Mouse (Mus musculus): ENCODE results near the gene Cdc14a.

The Cdc14a gene

DNA sequence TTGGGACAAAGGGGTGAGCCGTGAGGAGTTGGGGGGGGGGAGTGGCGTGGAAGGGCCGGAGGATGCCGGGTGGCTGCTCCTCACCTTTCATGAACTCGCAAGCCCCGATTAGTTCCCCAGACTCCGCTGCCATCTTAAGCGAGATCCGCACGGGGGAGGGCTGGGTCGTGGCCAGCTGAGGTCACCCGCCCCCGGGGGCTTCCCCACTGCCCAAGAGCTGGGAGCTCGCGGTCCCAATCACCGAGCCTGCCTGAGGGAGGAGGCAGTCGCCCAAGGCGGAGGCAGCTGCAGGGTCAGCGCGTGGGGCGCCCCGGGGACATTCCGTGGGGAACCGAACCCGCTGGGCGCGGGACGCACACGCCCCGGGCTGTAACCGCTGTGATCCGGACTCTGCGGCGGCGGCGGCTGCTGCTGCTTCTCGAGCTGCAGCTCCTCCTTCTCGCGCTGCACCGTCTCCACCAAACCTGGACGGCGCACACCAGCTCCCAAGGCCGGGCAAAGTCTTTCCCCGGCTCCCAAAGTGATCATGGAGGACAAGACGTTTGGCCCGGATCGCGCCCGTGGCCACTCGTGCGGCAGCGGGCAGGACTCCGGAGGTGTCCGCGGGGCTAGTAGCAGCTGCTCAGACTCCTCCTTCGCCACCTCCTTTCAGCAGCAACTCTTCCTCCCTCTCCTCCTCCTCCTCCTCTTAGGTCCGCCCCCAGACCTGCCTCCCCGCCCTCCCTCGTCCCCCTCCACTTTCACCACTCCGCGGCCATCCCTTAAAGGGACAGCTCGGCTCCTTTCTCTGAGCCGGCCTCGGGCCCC lies at the start of gene Cdc14a:
TSS of gene Cdc14a (minus strand) at position 680 of the 807 bp plus-strand sequence.
- peak; percentile 95 for DNase-seq (ENCODE audit: extremely low spot score)

DNA sequence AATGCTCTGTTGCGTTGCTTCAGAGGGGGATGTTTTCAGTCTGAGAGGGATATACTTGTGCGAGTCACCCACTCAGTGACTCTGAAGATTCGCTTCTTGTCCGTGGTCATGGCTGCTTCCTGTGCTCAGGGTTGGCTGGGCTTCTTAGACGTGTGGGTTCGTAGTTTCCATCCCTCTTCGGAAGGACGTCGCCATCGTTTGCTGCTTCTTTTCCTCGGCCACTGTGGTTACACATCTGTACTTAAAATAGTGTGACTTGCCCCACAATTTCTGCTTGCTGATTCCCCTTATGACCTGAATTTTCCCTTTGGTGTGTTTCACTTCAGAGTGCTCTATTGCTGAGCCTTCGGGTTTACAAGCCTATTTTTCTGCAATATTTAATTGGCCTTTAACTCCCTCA lies 41.9 kb upstream of the Cdc14a start:
- no peak for DNase-seq (ENCODE audit: extremely low spot score)

DNA sequence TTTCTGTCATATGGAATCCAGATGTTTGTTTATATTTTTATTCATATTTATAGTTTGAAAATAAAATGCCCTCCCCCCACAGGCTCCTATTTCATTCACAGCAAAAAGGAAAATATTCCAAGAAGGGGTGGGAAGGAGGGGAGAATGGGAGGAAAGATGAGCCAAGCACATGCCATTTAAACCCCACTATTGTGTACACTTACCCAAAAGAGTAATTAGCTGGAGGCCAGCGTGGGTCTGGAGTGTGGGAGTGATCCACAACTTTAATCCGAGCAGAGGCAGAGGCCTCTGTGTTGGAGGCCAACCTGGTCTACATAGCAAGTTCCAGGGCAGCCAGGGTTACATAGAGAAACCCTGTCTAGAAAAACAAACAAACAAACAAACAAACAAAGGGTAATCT lies 40.5 kb upstream of the Cdc14a start:
- DNase-seq (ENCODE audit: extremely low spot score) = no peak

DNA sequence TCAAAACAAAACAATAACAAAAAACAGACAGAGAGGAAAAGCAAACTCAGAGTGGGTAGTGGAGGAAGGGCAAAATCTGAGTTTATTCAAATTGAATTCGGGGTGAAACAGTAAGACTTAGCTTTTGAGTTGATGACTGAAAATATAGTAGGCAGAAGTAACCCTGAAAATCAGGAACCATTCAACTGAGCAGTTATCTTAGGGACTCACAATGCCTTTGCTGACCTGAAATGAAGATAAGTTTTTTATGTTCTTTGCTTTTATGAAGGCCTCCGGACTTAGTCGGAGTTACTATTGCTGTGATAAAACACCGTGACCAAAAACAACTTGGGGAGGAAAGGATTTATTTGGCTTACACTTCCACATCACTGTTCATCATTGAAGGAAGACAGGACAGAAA lies 37.2 kb upstream of the Cdc14a start:
- DNase-seq (ENCODE audit: extremely low spot score) = no peak

DNA sequence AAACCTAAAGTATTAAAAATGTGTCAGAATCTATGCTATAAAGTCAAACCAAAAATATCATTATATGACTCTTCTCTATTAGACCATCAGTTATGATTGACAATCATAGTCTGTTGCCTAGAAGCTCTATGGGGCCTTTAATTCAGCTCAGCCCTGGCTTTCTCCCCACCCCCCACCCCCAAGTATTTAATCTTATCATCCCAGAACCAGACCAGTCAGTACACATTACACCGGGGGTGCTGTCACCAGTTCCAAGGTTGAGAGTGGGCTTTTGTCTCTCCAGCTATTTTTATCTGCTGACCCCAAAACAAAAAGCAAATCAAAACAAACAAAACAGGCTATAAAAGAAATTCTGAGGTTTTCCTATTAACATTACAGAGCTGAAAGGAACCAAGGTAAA lies 30.7 kb upstream of the Cdc14a start:
- DNase-seq (ENCODE audit: extremely low spot score) = no peak

DNA sequence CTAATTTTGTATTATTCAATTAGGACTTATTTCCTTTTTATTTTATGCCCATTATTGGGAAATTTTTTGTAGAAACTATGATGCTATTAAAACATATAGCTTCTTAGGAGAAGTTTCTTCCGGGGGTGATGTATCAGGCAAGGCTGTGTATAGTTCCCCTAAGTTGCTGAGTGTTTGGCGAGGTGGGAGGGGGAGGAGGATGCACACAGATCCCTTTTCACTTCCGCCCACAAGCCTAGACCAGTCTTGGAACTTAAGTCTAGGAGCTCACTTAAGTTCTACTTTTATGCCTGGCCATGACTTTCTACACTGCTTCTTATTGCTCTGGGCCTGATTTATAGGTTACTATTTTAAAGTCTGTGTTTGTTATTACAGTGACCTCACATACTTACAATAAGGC lies 26.9 kb upstream of the Cdc14a start:
- DNase-seq (ENCODE audit: extremely low spot score) = no peak

DNA sequence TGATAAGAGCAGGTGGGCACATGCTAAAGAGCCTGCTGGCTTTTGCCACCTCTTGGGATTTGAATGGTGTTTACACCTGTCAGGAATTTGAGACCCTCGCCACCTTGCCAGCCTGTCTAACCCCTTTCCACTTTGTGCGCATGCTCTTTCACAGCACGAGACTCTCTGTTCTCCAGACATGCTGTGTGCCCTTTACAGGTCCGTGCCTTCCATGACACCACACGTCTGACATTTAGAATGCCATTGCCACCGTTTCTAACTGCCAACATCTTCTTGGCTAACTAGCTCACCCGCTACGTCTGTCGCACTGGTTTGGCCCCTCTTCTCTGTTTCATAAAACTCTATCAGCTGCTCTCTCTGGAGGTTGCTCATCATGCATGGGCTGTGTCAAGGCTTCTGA lies 20.5 kb upstream of the Cdc14a start:
- no peak for DNase-seq (ENCODE audit: extremely low spot score)

DNA sequence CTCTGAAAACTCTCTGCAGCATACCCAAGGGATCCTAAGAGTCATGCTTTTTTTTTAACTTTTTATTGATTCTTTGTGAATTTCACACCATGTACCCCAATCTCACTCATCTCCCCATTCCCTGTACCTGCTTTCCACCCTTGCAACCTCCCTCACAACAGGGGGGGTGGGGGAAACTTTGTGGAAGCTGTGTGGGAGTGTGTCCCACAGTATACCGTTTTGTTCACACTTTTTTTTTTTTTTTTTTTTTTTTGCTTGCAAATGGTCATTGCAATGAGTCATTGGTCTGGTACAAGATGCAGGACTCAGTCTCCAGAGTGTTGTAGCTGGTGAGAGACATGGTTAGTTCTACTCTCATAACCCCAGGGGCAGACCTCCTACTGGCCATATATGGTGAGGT lies 19.0 kb upstream of the Cdc14a start:
- no peak for DNase-seq (ENCODE audit: extremely low spot score)

DNA sequence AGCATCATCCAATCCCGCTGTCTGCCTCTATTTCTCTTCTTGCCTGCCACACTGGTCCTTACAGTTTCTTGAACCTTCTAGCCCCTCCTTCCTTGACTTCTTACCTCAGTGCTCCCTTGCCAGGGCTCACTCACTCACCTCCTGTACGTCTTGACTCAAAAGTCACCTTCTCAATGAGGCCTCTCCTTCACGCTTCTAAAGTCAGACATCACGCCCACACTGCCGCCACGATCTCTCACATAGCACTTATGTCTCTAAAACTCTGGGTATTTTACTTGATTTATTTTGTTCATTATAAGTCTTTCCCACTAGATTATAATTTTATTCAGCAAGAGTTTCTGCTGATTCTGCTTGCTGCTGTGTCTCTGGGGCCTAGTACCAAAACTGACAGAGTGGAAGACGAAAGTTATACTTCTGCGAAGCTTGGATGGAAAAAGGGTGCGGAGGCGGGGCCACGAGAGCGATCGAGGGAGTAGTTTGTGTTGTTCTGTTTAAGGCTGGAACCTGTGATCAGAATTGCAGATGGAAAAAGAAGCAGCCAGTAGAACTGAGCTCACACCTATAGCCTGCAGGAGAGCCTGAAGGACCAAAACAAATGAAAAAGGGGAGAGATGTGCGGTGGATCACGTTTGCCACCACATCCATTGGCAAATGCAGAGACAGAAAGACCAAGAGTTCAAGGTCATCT lies 17.8 kb upstream of the Cdc14a start:
- DNase-seq (ENCODE audit: extremely low spot score) = no peak

DNA sequence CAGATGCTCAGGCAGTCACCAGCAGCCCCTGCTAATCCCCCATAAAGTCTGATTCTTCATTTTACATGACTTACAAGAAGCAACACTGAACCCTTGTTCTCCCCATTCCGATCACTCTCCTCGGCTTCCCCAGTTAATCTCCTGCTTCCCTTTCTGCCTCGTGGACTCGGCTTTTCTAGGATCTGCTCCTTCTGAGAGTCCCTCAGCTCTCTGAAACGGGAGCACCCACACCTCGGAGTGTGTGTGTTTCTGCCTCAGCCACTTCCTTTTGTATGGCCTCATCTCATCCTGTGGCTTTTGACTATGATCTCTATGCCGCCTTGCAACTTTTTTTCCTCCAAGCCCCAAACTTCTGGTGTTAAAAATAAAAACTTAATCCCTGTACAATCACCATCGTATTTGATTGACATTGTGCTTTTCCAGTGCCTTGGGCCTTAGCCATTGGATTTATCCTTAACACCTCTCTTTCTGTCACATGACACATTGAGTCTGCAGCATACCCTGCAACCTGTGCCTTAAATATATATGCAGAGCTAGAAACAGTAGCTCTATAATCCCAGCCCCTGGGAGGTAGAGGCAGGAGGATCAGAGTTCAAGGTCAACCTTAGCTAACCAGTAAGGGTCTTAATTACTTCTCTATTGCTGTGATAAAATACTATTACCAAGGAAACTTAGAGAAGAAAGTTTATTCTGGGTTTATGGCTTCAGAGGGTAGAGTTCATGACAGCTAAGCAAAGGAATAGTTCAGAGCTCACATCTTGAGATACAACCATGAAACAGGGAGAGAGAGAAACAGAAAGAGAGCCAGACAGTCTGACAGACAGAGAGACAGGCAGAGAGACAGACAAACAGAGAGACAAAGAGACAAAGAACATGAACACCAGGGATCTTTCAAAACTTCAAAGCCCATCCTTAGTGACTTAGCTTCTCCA lies 16.5 kb upstream of the Cdc14a start:
- no peak for DNase-seq (ENCODE audit: extremely low spot score)

DNA sequence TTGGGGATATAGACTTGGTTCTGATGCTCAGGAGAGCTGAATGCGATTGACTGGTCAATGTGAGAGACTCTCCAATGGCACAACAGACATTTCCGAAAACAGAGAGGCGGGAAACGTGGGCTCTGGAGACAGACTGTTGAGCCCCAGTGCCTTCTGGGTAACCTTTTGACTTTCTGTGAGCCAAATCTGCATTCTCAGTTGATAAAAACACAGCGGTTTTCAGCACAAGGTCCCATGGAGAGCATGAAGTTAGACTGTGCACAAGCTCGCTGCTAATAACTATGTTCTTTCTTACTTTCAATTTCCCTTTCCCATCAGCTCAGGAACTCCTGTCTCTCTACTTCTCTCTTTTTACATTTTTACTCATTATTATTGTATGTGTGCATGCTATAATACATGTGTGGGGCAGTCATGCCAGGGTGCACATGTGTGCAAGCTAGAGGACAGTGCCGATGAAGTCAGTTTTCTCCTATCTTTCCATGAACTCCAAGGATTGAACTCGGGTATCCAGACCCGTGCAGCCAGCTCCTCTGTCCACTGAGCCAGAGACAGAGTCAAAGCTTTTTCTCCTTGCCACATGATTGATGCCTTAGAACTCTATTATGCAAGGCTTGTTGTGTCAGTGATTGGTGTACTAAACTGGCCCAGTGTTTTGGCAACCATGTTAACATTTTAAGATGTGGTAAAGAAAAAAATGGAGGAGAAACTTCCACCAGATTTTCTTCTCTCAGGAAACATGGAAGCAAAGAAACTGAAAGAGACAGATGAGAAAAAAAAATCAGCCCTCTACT lies 13.2 kb upstream of the Cdc14a start:
- DNase-seq (ENCODE audit: extremely low spot score) = no peak

DNA sequence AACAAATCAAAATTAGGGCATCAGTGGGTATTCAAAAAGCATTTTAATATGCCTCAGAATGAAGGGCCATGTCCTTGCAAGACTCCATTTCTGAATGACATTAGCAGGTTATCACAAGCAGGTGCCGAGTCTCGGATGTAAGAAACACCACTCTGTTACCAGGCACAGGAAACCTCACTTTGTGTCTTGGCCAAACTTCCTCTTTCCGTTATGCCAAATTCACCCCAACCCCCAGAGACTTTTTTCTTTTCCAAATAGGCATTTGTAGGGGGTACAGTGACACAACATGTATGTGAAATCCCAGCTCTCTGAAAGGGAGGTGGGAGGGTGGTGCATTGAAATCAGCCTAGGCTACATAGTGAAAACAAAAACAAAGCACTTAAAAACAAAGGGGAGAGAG lies 12.3 kb upstream of the Cdc14a start:
- no peak for DNase-seq (ENCODE audit: extremely low spot score)

DNA sequence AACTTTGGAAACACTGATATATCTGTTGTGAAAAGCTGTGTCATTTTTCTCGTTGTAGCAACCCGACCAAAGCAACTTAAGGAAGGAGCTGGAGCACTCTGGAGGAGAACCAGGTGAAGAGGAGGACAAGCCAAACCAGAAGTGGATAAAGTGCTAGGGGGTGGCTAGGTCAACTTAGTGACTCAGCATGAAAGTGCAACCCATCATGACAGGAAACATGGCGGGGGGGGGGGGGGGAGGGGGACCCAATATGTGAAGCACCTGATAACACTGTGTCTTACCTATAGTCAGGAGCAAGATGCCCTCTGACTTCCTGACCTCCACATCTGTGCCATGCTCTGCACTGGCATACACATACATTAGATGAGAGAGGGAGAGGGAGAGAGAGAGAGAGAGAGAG lies 10.9 kb upstream of the Cdc14a start:
- DNase-seq (ENCODE audit: extremely low spot score) = no peak

DNA sequence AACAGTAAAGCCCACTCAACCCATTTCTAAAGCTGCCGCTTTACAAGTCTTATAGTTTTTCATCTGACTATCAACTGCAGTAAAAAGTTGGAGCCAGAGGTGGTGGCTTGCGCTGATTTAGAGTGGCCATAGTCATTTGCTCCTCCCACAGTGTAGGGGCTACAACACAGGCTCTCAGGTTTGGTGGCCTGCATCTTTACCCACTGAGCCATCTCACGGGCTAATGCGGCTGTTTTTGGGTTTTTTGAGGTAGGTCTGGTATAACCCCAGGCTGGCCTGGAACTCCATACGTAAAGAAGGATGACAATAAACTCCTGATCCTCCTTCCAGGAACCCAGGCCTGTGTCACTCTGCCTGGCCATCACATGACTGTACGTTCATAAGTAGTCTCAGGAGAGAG lies 2.1 kb upstream of the Cdc14a start:
- DNase-seq (ENCODE audit: extremely low spot score) = no peak

DNA sequence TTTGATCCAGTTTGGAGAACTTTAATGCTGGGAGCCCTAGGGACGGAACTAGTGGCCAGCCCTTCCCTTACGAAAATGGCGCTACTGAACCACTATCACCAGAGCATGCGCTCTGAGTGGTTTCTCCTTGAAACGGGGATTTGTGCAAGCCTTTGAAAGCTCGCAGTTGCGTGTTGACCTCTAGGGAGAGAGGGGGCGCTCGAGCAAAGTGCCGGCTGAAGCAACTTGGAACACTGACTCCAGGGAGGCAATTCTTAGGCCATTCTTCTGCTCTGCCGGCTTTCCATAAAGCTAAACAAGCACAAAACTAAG lies 1.1 kb upstream of the Cdc14a start:
- peak; percentile 86 for DNase-seq (ENCODE audit: extremely low spot score)

DNA sequence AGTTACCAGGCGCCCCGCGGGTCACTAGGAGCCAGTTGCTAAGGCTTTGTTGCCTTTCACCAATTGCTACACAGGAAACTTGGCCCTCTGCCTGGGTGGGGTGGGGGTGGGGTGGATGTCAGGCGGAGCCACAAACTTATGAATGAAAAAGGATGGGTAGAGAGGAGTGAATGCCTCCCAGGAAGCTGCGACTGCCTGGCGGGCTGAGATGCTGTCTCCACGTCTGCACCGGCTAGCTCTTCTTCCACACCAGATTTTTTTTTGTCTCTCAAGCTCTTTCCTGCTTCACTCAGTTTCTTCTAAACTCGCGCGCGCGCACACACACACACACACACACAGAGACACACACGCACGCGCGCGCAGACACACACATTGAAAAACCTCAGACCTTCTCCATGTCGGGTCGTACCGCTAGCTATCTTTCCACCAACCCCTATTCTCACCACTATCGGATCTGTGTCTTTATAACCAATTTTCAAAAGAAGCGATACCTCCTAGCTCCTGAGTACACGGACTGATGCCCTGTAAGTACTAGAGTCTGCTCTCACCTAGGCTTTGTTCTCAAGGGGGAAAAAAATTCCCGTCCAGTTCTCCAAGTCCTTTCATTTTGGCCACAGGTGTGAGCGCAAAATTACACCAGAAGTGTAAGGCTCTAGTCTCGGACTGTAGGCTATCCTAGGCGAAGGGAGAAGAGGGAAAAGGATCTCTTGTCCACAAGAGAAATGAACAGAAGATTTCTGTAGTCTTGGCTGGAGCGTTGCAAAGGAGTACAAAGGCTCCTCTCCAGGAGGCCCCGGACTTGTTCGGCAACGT lies 534 bp upstream of the Cdc14a start:
- DNase-seq (ENCODE audit: extremely low spot score) = no peak

DNA sequence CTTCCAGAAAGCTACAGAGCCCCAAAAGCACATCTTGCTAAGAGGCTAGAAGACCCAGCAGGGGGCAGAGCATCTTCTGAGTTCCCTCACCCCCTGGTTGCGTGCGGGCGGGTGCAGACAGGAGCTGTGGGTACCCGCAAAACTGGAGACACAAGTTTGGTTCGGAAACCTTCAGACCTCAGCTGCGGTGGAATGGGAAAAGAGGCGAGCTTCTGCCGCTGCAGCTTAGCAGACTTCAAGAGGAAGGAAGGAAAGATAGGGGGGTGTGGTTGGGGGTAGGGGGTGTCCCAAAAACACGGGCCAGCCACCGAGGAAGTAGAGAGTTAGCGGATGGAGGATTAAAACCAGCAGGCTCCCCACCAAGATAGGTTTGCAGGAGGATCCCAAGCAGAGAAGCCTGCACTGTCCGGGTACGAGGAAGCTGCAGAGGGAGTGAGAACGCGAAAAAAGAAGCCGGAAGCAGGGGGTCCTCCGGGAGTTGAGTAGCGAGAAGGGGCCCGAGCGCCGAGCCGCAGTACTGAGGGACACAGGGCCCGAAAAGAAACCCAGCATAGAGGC lies 958 bp downstream of the Cdc14a start:
- DNase-seq (ENCODE audit: extremely low spot score) = peak; percentile 69

DNA sequence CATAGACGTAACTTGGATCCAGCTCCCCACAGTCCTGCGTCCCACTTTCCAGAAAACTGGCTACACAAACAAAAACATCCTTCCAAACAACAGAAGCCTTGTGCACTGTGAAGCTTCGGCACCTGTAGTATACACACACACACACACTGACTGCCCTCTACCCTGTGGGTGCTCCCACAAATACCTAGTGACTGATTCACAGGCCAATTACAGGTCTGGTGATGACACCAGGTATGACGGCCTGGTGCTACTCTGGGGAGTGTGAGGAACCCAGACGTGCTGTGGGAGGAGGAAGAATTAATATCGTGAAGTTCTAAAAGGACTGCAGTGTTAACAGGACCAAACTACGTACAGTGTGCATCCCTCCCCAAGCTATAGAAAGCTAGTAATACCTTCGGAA lies 1.8 kb downstream of the Cdc14a start:
- no peak for DNase-seq (ENCODE audit: extremely low spot score)

DNA sequence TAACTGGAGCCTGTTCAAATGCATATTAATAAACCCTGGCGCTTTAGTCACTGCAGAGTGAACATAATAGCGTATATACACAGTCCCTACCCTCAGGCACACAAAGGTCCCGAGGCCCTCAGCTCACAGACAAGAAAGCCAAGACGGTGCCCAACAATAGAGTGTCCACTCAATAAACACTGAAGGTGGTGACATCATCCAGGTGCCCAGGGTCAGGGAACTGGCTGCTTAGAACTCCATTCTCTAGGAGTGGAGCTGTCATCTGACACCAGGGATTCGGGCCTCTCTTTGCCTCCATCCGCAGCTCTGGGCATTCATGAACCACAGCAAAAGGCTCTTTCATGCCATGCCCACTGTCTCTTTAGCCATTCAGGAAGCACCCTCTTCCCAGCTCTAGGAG lies 2.7 kb downstream of the Cdc14a start:
- no peak for DNase-seq (ENCODE audit: extremely low spot score)

DNA sequence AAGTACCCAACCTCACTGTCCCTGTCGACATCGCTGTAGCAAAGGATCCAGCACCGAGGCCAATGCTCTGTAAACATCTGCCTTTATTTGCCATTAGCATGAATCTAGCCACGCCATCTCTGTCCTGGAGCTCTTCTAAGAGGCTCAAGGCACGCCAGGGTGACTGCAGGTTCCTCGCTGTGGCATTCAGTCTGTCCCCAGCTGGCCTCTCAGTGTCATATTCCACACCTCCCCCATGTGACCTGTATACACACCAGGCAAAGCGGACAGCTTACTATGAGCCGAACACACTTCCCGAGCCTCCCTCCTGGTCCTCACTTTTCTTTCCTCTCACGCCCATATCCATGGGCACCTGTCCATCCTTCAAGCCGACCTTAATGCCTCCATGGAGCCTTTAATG lies 4.0 kb downstream of the Cdc14a start:
- DNase-seq (ENCODE audit: extremely low spot score) = no peak

DNA sequence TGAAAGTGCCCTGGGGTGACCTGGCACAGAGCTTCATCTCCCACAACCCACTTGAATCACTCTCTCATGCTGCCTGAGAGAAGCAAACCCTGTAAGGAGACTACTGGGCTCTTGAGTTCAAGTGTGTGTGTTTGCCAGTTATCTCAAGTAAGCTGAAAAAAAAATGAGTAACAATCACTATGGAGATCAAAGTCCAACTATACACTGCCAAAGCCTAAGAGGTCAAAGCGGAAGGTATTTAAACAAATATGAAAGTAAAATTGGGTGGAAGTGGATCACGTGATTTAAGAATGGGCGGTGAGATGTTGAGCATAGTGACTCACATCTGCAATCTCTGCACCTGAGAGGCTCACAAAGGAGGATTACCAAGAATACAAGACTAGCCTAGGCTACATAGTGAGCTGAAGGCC lies 9.4 kb downstream of the Cdc14a start:
- no peak for DNase-seq (ENCODE audit: extremely low spot score)
